Comparison of ENCODE assay signal across 10 mouse cellular contexts in the genomic region with DNA sequence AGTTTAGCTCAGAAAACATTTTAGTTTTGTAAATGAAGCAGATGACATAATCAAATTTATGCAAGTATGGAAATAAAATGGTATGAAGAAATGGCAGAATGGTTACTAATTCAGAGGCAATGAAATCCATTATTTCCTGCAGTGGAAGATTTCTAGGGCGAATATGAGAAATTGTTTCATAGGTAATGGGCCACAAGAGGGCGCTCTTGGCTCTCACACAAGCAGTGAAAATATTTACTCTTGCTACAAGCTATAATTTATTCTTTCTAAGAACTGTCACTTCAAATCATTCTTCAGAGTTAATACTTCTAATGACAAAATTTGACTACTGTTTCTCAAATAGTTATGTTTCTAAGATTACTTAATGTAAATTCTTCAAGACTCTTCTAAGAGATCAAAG.
DNase-seq lines count a peak whose midpoint lies in the region; ATAC-seq and TF ChIP-seq lines count a peak whose summit lies in the region.
"Had no signal": no experiment of that assay in that cellular context is flagged by ENCODE, and none has a peak within 500 bp of the region (broad histone marks: within the 10 kb centered on the region; RNA-seq: fewer than 3 reads in every experiment).

No protein-coding gene starts in this region.

- no peak for TF ChIP-seq POLR2A in brain, embryonic 14.5 days (IDR thresholded peaks at IDR 0.05; ENCODE audit: borderline replicate concordance, extremely low read depth, insufficient read depth, insufficient read length, poor library complexity, severe bottlenecking)

- DNase-seq in intestine, embryonic 14.5 days (ENCODE audit: low spot score): peak; percentile 54
- DNase-seq in MEL-GATA-1-ER (ENCODE audit: extremely low read depth, low read depth): peak; percentile 24
- DNase-seq in brain, embryonic 14.5 days (ENCODE audit: low read depth): peak; percentile 91
- peak; percentile 67 for DNase-seq in gastrocnemius, postnatal 10 days
- DNase-seq in left cerebral cortex, postnatal 10 days (ENCODE audit: extremely low spot score in 1 of 2, low spot score in 2 of 2): peak; percentile 56 to 63
- DNase-seq in right cerebral cortex, postnatal 10 days (ENCODE audit: low spot score in 2 of 2): peak; percentile 74 to 79

- no peak overlapping the region for H3K27ac ChIP-seq in intestine, embryonic 14.5 days (ENCODE audit: low read depth)
- no peak overlapping the region for H3K27ac ChIP-seq in intestine, embryonic 15.5 days
- H3K27ac ChIP-seq: embryonic facial prominence, embryonic 15.5 days; liver, embryonic 15.5 days had no signal

- H3K27me3 ChIP-seq in intestine, embryonic 14.5 days (replicated peaks; ENCODE audit: control insufficient read depth, insufficient read depth, low read length): no peaks in the 10 kb centered on the region
- no peaks in the 10 kb centered on the region for H3K27me3 ChIP-seq in intestine, embryonic 15.5 days (replicated peaks)
- H3K27me3 ChIP-seq: embryonic facial prominence, embryonic 15.5 days; liver, embryonic 15.5 days had no signal

- no peak for ATAC-seq in intestine, embryonic 14.5 days (replicated peaks; ENCODE audit: low FRiP score, low TSS enrichment, low read depth)
- ATAC-seq in intestine, embryonic 15.5 days: no peak
- no peak for ATAC-seq in inflammation-experienced regulatory T-cells, adult 6 months

- no peaks in the 10 kb centered on the region for H3K36me3 ChIP-seq in intestine, embryonic 14.5 days (ENCODE audit: control insufficient read depth, insufficient read depth, low read length)
- no peaks in the 10 kb centered on the region for H3K36me3 ChIP-seq in intestine, embryonic 15.5 days
- H3K36me3 ChIP-seq: embryonic facial prominence, embryonic 15.5 days; liver, embryonic 15.5 days had no signal

- H3K9me3 ChIP-seq in intestine, embryonic 14.5 days (ENCODE audit: control insufficient read depth, low read length): no peaks in the 10 kb centered on the region
- H3K9me3 ChIP-seq in intestine, embryonic 15.5 days: no peaks in the 10 kb centered on the region
- H3K9me3 ChIP-seq: embryonic facial prominence, embryonic 15.5 days; liver, embryonic 15.5 days had no signal

- WGBS in intestine, embryonic 14.5 days: 4% methylated on average over 2 of the region's 2 CpGs
- WGBS in intestine, embryonic 15.5 days: 10% methylated on average over 2 of the region's 2 CpGs

- TF ChIP-seq CTCF in brain, embryonic 14.5 days (IDR thresholded peaks at IDR 0.05; ENCODE audit: borderline replicate concordance, extremely low read depth, insufficient read depth, insufficient read length): peak; percentile 59

- intact Hi-C loops in left cerebral cortex, postnatal 10 days (cut with DNase I): loop anchor here (2.0 kb wide), 1 partner anchor 95 kb away; no protein-coding TSS in a partner anchor

- no peak overlapping the region for H3K9ac ChIP-seq in intestine, embryonic 14.5 days (ENCODE audit: low read length)
- no peak overlapping the region for H3K9ac ChIP-seq in intestine, embryonic 15.5 days
- H3K9ac ChIP-seq: embryonic facial prominence, embryonic 15.5 days; liver, embryonic 15.5 days had no signal

- no peak overlapping the region for H3K4me3 ChIP-seq in intestine, embryonic 14.5 days (ENCODE audit: low read depth, low read length)
- no peak overlapping the region for H3K4me3 ChIP-seq in intestine, embryonic 15.5 days (replicated peaks)
- H3K4me3 ChIP-seq: embryonic facial prominence, embryonic 15.5 days; liver, embryonic 15.5 days had no signal

- H3K4me1 ChIP-seq in intestine, embryonic 14.5 days (replicated peaks; ENCODE audit: control insufficient read depth, insufficient read depth, low read length): no peaks in the 10 kb centered on the region
- H3K4me1 ChIP-seq in intestine, embryonic 15.5 days (replicated peaks): no peaks in the 10 kb centered on the region
- H3K4me1 ChIP-seq: embryonic facial prominence, embryonic 15.5 days; liver, embryonic 15.5 days had no signal

- no peak overlapping the region for H3K4me2 ChIP-seq in intestine, embryonic 14.5 days (ENCODE audit: low read length)
- no peak overlapping the region for H3K4me2 ChIP-seq in intestine, embryonic 15.5 days (replicated peaks)
- H3K4me2 ChIP-seq: embryonic facial prominence, embryonic 15.5 days; liver, embryonic 15.5 days had no signal

Comparison
In these comparisons a context has a peak if more than half of its experiments do, and no peak if none do; other contexts are left out.
1. DNase-seq: peak in every context shown above with its lines; median percentile 91 in brain, embryonic 14.5 days; 76 in right cerebral cortex, postnatal 10 days; 67 in gastrocnemius, postnatal 10 days; 60 in left cerebral cortex, postnatal 10 days; 54 in intestine, embryonic 14.5 days; 24 in MEL-GATA-1-ER.